Mouse (Mus musculus): ENCODE results near the gene Epo.

GRCm38 (mm10) chr5:137569665-137570064 is 36.6 kb upstream of the Epo start, which contains the start of gene Tfr2:
- TF ChIP-seq CTCF (IDR thresholded peaks at IDR 0.05; ENCODE audit: borderline replicate concordance, insufficient read depth, low read depth, low read length) (no peak), POLR2A (IDR thresholded peaks at IDR 0.05; ENCODE audit: borderline replicate concordance, insufficient read depth, low read length) (no peak)

All from cerebellum, adult 2 months (tissue).